ENCODE assay signal across 8 mouse cellular contexts in genomic region chr12:69724711-69725460, GRCm38 (mm10). TPM values are rescaled to one million over a fixed set of nuclear protein-coding genes. Genes with fewer than 3 reads are reported as not detected.
DNase-seq lines count a peak whose midpoint lies in the region; ATAC-seq and TF ChIP-seq lines count a peak whose summit lies in the region.

L2hgdh (minus strand) TSS chr12:69724873.
Atp5s (plus strand) TSS chr12:69724950.

- H3K9me3 ChIP-seq in hindbrain, embryonic 13.5 days = 0 out of 2 replicates have a peak, but pooled peaks cover 4% of the 10 kb centered on the region

- peaks cover 10% of the 10 kb centered on the region for H3K36me3 ChIP-seq in hindbrain, embryonic 13.5 days

- H3K27ac ChIP-seq in hindbrain, embryonic 13.5 days = peak within 1 kb of the TSS; percentile 89

- 1% methylated on average over 60 of the region's 60 CpGs for WGBS in hindbrain, embryonic 13.5 days

- POLR2A ChIA-PET in Patski (lab: Charles Lee) = no interaction called here

- H3K4me3 ChIP-seq in hindbrain, embryonic 13.5 days = peak within 1 kb of the TSS; percentile 74

- H3K4me2 ChIP-seq in hindbrain, embryonic 13.5 days = peak within 1 kb of the TSS; percentile 84

- in situ Hi-C loops in Patski (cut with MboI; ENCODE audit: low pct_unique_long_range_greater_than_20kb) = loop anchor here (25.0 kb wide), 1 partner anchor 712 kb away; no protein-coding TSS in a partner anchor

- peak; percentile 51 for DNase-seq in Patski (ENCODE audit: low read depth, low spot score)
- DNase-seq in cerebellum, postnatal 14 days = peak; percentile 97 to 98
- peak; percentile 88 to 94 for DNase-seq in frontal cortex, postnatal 14 days (ENCODE audit: low spot score in 2 of 2)
- peak; percentile 86 to 91 for DNase-seq in layer of hippocampus, postnatal 25 days (ENCODE audit: extremely low spot score in 1 of 2, low spot score in 1 of 2)
- DNase-seq in lung, postnatal 25 days (ENCODE audit: low spot score) = peak; percentile 97
- DNase-seq in retina, embryonic 14.5 days (ENCODE audit: low spot score) = peak; percentile 96
- DNase-seq in thymus, postnatal 4 days = peak; percentile 97

- CTCF ChIA-PET in Patski (lab: Charles Lee) = no interaction called here

- H3K4me1 ChIP-seq in hindbrain, embryonic 13.5 days (replicated peaks) = peaks cover 18% of the 10 kb centered on the region

- no peak for TF ChIP-seq CTCF in Patski (IDR thresholded peaks at IDR 0.05)

- H3K27me3 ChIP-seq in Patski = no peaks in the 10 kb centered on the region
- no peaks in the 10 kb centered on the region for H3K27me3 ChIP-seq in hindbrain, embryonic 13.5 days

- ATAC-seq in Patski = peak; percentile 93
- peak; percentile 97 for ATAC-seq in hindbrain, embryonic 13.5 days (ENCODE audit: low FRiP score)

- H3K9ac ChIP-seq in hindbrain, embryonic 13.5 days = peak within 1 kb of the TSS; percentile 78

RNA-seq across cellular contexts. Expression of gene L2hgdh, which starts in this region (rescaled TPM):
- 10.6 TPM for polyA plus RNA-seq in Patski (2021)
- polyA plus RNA-seq in hindbrain, embryonic 13.5 days (2015; fragmentation: Nextera tagmentation; extraction: Ambion mirVana) = 11.5 and 11.6 TPM in 2 replicates
- total RNA-seq in layer of hippocampus, postnatal 25 days (2021) = 10 to 100 TPM; 14.3 to 15.8 TPM

RNA-seq across cellular contexts. Expression of gene Atp5s, which starts in this region (rescaled TPM):
- 19.8 TPM for polyA plus RNA-seq in Patski (2021)
- polyA plus RNA-seq in hindbrain, embryonic 13.5 days (2015; fragmentation: Nextera tagmentation; extraction: Ambion mirVana) = 26.1 and 30.0 TPM in 2 replicates
- 10 to 100 TPM; 31.9 to 34.7 TPM for total RNA-seq in layer of hippocampus, postnatal 25 days (2021)

Comparison
In these comparisons a context has a peak if more than half of its experiments do, and no peak if none do; other contexts are left out.
1. Peak in every context shown above with its lines: DNase-seq, ATAC-seq, H3K4me3 ChIP-seq and H3K27ac ChIP-seq.